Mouse (Mus musculus) cortical plate, adult 2 months (tissue): Measurements from ENCODE around the gene Emc3.

Experiments used
- CTCF ChIP-seq: fragments of 200-500 bp; IDR thresholded peaks from 2 replicates; pipeline ENCODE4 v1.5.1; 2011; ENCODE audit warnings: mild to moderate bottlenecking, control low read depth, low read length; ENCODE audit not compliant: insufficient read depth; ENCODE audit errors: extremely low read depth
- POLR2A ChIP-seq: fragments of 200-500 bp; IDR thresholded peaks from 2 replicates; pipeline ENCODE4 v1.6.1; 2011; ENCODE audit warnings: mild to moderate bottlenecking, low read length, control low read depth; ENCODE audit not compliant: insufficient read depth; ENCODE audit errors: extremely low read depth

DNA sequence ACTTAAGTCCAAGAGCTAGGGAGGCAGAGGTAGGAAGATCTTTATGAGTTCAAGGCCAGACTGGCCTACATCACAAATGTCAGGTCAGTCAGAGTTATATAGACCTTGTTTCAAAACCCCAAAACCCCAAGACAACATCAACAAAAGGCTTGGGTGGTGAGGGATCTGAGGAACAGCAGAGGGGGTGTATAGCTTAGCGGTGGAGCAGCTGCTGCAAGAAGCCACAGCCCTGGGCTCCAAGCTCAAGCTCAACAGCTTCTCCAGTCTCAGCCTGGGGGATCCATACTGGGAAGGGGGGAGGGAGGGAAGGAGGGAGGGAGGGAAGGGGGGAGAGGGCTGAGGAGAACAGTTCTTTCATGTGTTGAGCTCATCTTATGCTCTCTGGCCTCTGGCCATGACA is 25.8 kb downstream of the Emc3 start:
- TF ChIP-seq CTCF: no peak
- TF ChIP-seq POLR2A: no peak
